ENCODE assay signal across 8 mouse cellular contexts in the genomic region with DNA sequence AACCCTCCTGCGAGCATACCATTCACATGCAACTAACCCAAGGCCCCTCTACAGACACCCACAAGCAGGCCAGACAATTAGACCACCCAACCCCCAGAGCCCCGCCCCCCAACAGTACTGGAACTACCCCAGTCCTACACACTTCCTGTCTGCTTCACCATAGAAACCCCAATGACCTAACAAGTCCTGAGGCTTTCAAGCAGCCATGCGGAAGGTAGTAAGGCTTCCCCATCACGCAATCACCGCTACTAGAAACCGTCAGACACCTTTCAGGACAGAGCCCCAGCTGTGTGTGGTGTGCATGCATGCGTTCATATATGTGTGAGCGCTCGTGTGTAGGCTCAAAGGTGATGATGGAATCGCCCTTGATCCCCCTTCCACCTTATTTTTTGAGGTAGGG. TPM values are rescaled to one million over a fixed set of nuclear protein-coding genes. Genes with fewer than 3 reads are reported as not detected.
A peak's percentile ranks its signal among the peaks of the same experiment; 100 is the strongest.
DNase-seq lines count a peak whose midpoint lies in the region; ATAC-seq and TF ChIP-seq lines count a peak whose summit lies in the region.

No protein-coding gene starts in this region.

- no peak for TF ChIP-seq CTCF in midbrain, postnatal 0 days (IDR thresholded peaks at IDR 0.05)

- WGBS in kidney, embryonic 14.5 days: 68% methylated on average over 10 of the region's 10 CpGs
- WGBS in midbrain, postnatal 0 days: 68% methylated on average over 10 of the region's 10 CpGs

- ATAC-seq in kidney, embryonic 14.5 days (ENCODE audit: low FRiP score, low TSS enrichment): peak; percentile 42; the same call in 1 of the 2 replicates
- peak; percentile 50 for ATAC-seq in common myeloid progenitor, adult 5-6 weeks (replicated peaks; ENCODE audit: low read depth, poor library complexity, severe bottlenecking)
- ATAC-seq in midbrain, postnatal 0 days (ENCODE audit: low FRiP score): no peak
- ATAC-seq in cerebellum, adult (ENCODE audit: insufficient number of reproducible peaks, low FRiP score, low TSS enrichment): no peak
- ATAC-seq in erythroid progenitor cell, adult 5-6 weeks (replicated peaks; ENCODE audit: low FRiP score, poor library complexity, severe bottlenecking): no peak

- H3K9me3 ChIP-seq in kidney, embryonic 14.5 days (ENCODE audit: control insufficient read depth, low read length): no peaks in the 10 kb centered on the region
- no peaks in the 10 kb centered on the region for H3K9me3 ChIP-seq in midbrain, postnatal 0 days (ENCODE audit: low read length)

- no peak for DNase-seq in kidney, postnatal 14 days
- peak; percentile 72 for DNase-seq in CD4-positive, CD25-positive, alpha-beta regulatory T cell, adult 2 months (ENCODE audit: low read depth, low spot score)
- no peak for DNase-seq in midbrain, postnatal 0 days (ENCODE audit: low spot score)
- no peak for DNase-seq in right cerebral cortex, adult 2 months (ENCODE audit: low spot score in 2 of 2)

- peaks cover 60% of the 10 kb centered on the region for H3K36me3 ChIP-seq in kidney, embryonic 14.5 days (ENCODE audit: control insufficient read depth, insufficient read depth, low read length)
- H3K36me3 ChIP-seq in midbrain, postnatal 0 days (ENCODE audit: insufficient read depth, low read length): peaks cover 59% of the 10 kb centered on the region

- no peak overlapping the region for H3K27ac ChIP-seq in kidney, embryonic 14.5 days (ENCODE audit: low read depth, low read length)
- H3K27ac ChIP-seq in midbrain, postnatal 0 days (ENCODE audit: low read depth, low read length): peak overlapping the region; percentile 60

- no peaks in the 10 kb centered on the region; the same call in 1 of the 2 replicates for H3K4me1 ChIP-seq in kidney, embryonic 14.5 days (ENCODE audit: control insufficient read depth, insufficient read depth, low read length)
- H3K4me1 ChIP-seq in midbrain, postnatal 0 days (ENCODE audit: insufficient read depth, low read length): no peaks in the 10 kb centered on the region

- H3K27me3 ChIP-seq in kidney, embryonic 14.5 days (ENCODE audit: control insufficient read depth, insufficient read depth, low read length): no peaks in the 10 kb centered on the region
- H3K27me3 ChIP-seq in midbrain, postnatal 0 days (ENCODE audit: insufficient read depth, low read length): no peaks in the 10 kb centered on the region

- no peak overlapping the region for H3K9ac ChIP-seq in kidney, embryonic 14.5 days (ENCODE audit: low read depth, low read length)
- H3K9ac ChIP-seq in midbrain, postnatal 0 days (replicated peaks; ENCODE audit: low read length, poor library complexity, severe bottlenecking): no peak overlapping the region

- H3K4me3 ChIP-seq in kidney, embryonic 14.5 days (ENCODE audit: low read length): no peak overlapping the region
- H3K4me3 ChIP-seq in midbrain, postnatal 0 days (ENCODE audit: low read depth, low read length): no peak overlapping the region

- H3K4me2 ChIP-seq in kidney, embryonic 14.5 days (replicated peaks; ENCODE audit: low read depth, low read length): no peak overlapping the region
- no peak overlapping the region for H3K4me2 ChIP-seq in midbrain, postnatal 0 days (ENCODE audit: low read depth, low read length, poor library complexity, severe bottlenecking)

RNA-seq across cellular contexts. Expression of gene Timm22, which starts 50.1 kb away (rescaled TPM):
- 113 and 139 TPM in 2 replicates for polyA plus RNA-seq in kidney, embryonic 14.5 days (2014; fragmentation: Nextera tagmentation; extraction: Ambion mirVana)
- total RNA-seq in common myeloid progenitor, adult 5-6 weeks (2017): 11.1 and 17.0 TPM in 2 replicates
- 26.6 and 38.0 TPM in 2 replicates for total RNA-seq in midbrain, postnatal 0 days (2014; rRNA removed)
- polyA plus RNA-seq in midbrain, postnatal 0 days (2015; fragmentation: Nextera tagmentation; extraction: Ambion mirVana): 103 and 104 TPM in 2 replicates
- total RNA-seq in erythroid progenitor cell, adult 5-6 weeks (2015; ENCODE audit: low replicate concordance): 4.2 and 4.7 TPM in 2 replicates
- 2.3 and 4.0 TPM in 2 replicates for total RNA-seq in erythroid progenitor cell, adult 5-6 weeks (2017; ENCODE audit: low replicate concordance)

RNA-seq across cellular contexts. Expression of gene Nxn, which starts 58.0 kb away (rescaled TPM):
- 29.3 and 38.0 TPM in 2 replicates for polyA plus RNA-seq in kidney, embryonic 14.5 days (2014; fragmentation: Nextera tagmentation; extraction: Ambion mirVana)
- 10.2 and 12.7 TPM in 2 replicates for total RNA-seq in common myeloid progenitor, adult 5-6 weeks (2017)
- total RNA-seq in midbrain, postnatal 0 days (2014; rRNA removed): 25.2 and 32.2 TPM in 2 replicates
- 13.7 and 15.2 TPM in 2 replicates for polyA plus RNA-seq in midbrain, postnatal 0 days (2015; fragmentation: Nextera tagmentation; extraction: Ambion mirVana)
- total RNA-seq in erythroid progenitor cell, adult 5-6 weeks (2015; ENCODE audit: low replicate concordance): 1.4 and 2.1 TPM in 2 replicates
- total RNA-seq in erythroid progenitor cell, adult 5-6 weeks (2017; ENCODE audit: low replicate concordance): 0.98 TPM in 1 of 2 replicates, not detected in the other

Comparison
In these comparisons a context has a peak if more than half of its experiments do, and no peak if none do; other contexts are left out.
1. ATAC-seq: peak in kidney, embryonic 14.5 days (single experiment) and common myeloid progenitor, adult 5-6 weeks (single experiment); none in midbrain, postnatal 0 days (single experiment), cerebellum, adult (single experiment) and erythroid progenitor cell, adult 5-6 weeks (single experiment).